Mouse (Mus musculus) heart, adult 18-20 months (tissue): ENCODE data around the gene Epb41l5. TPM values are rescaled to one million over a fixed set of nuclear protein-coding genes. Genes with fewer than 3 reads are reported as not detected.
A peak's percentile ranks its signal among the peaks of the same experiment; 100 is the strongest.

Experiments
- DNase-seq, 2 experiments: peaks; one replicate each; pipeline ENCODE4 v3.0.0; 2021 to 2022; ENCODE audit warnings: mixed read lengths in 1 of 2
- long read RNA-seq, 2 experiments: library from polyadenylated mRNA; stranded (forward); transcript quantifications; one replicate each; pipeline ENCODE4 v2.0.0; 2021
- total RNA-seq, 2 experiments: library from RNA; stranded (reverse); gene quantifications; 2 replicates each; pipeline ENCODE4 v1.2.3; 2021

Epb41l5 gene
- total RNA-seq: 1 to 10 TPM; 5.3 to 6.7 TPM
- long read RNA-seq, experiment 1, partial matches to known transcripts: 0 of 2 reads
- long read RNA-seq, experiment 1, other reads (novel, unspliced or antisense): 1 of 2 reads
- long read RNA-seq, experiment 2, partial matches to known transcripts: 0 of 2 reads
- long read RNA-seq, experiment 2, other reads (novel, unspliced or antisense): 2 of 2 reads

GRCm38 (mm10) chr1:119648205-119649111 lies at the start of gene Epb41l5:
TSS of gene Epb41l5 (minus strand) at chr1:119649000.
- DNase-seq: peak; percentile 87 to 91

- no peak for DNase-seq
These were observed 48.1 kb upstream of the Epb41l5 start for GRCm38 (mm10) chr1:119696860-119697259.

GRCm38 (mm10) chr1:119685773-119686558 lies 37.2 kb upstream of the Epb41l5 start:
- DNase-seq: no peak

GRCm38 (mm10) chr1:119681663-119682213 lies 32.9 kb upstream of the Epb41l5 start:
- no peak for DNase-seq

GRCm38 (mm10) chr1:119674984-119675383 lies 26.2 kb upstream of the Epb41l5 start:
- DNase-seq: peak; percentile 7 to 44

GRCm38 (mm10) chr1:119666904-119667303 lies 18.1 kb upstream of the Epb41l5 start:
- no peak for DNase-seq

- no peak for DNase-seq
These were observed 5.5 kb upstream of the Epb41l5 start for GRCm38 (mm10) chr1:119654307-119654706.

GRCm38 (mm10) chr1:119650386-119650785 lies 1.6 kb upstream of the Epb41l5 start:
- DNase-seq: no peak

GRCm38 (mm10) chr1:119649627-119650026 lies 827 bp upstream of the Epb41l5 start:
- DNase-seq: no peak

- no peak for DNase-seq
These were observed 2.4 kb downstream of the Epb41l5 start for GRCm38 (mm10) chr1:119646356-119646755.

- DNase-seq: peak; percentile 44 to 54
These were observed 6.4 kb downstream of the Epb41l5 start for GRCm38 (mm10) chr1:119642367-119642766.

- no peak for DNase-seq
These were observed 7.5 kb downstream of the Epb41l5 start for GRCm38 (mm10) chr1:119641090-119641812.

GRCm38 (mm10) chr1:119640006-119640405 lies 8.8 kb downstream of the Epb41l5 start:
- DNase-seq: no peak

GRCm38 (mm10) chr1:119637188-119638023 lies 11.4 kb downstream of the Epb41l5 start:
- no peak for DNase-seq

- no peak for DNase-seq
These were observed 14.1 kb downstream of the Epb41l5 start for GRCm38 (mm10) chr1:119634746-119635145.

- DNase-seq: no peak
These were observed 18.4 kb downstream of the Epb41l5 start for GRCm38 (mm10) chr1:119630428-119630827.

GRCm38 (mm10) chr1:119626837-119627236 lies 22.0 kb downstream of the Epb41l5 start:
- no peak for DNase-seq

- no peak for DNase-seq
These were observed 24.4 kb downstream of the Epb41l5 start for GRCm38 (mm10) chr1:119624444-119624843.

- no peak for DNase-seq
These were observed 43.4 kb downstream of the Epb41l5 start for GRCm38 (mm10) chr1:119605396-119605795.

- DNase-seq: no peak
These were observed 46.4 kb downstream of the Epb41l5 start for GRCm38 (mm10) chr1:119602448-119602847.

GRCm38 (mm10) chr1:119598855-119599254 lies 49.9 kb downstream of the Epb41l5 start:
- no peak for DNase-seq
